Comparison of ENCODE assay signal across 12 mouse cellular contexts in the genomic region with DNA sequence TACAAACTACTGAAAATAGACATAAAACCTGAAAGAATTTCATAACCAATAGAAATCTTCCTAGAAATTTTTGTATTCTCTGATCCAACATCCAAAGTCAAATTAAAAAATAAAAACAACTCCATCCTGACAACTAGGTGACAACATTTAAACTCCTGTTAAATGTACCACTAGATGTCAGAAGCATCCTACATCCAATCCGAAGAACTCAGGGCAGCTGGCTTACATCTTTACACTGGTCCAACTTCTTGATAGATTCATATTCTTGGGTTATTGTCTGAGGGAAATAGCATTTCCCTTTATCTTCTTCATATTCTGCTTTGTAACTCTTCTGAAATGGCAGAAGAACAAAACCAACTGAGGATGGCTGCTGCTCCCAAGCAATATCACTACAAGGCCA.
A peak's percentile ranks its signal among the peaks of the same experiment; 100 is the strongest.
DNase-seq lines count a peak whose midpoint lies in the region; ATAC-seq and TF ChIP-seq lines count a peak whose summit lies in the region.
"Had no signal": no experiment of that assay in that cellular context is flagged by ENCODE, and none has a peak within 500 bp of the region (broad histone marks: within the 10 kb centered on the region; RNA-seq: fewer than 3 reads in every experiment).

No protein-coding gene starts in this region.

- CTCF ChIA-PET in Patski (lab: Charles Lee) = interaction anchor here (1.1 to 1.5 kb wide), 2 partner anchors 13 to 329 kb away, joined by 3 read pairs; no protein-coding TSS in a partner anchor

- H3K36me3 ChIP-seq in intestine, postnatal 0 days (ENCODE audit: control insufficient read depth, insufficient read depth) = no peaks in the 10 kb centered on the region
- no peaks in the 10 kb centered on the region for H3K36me3 ChIP-seq in intestine, embryonic 16.5 days (ENCODE audit: control insufficient read depth, insufficient read depth, low read length)
- no peaks in the 10 kb centered on the region for H3K36me3 ChIP-seq in lung, embryonic 14.5 days (ENCODE audit: insufficient read depth)
- H3K36me3 ChIP-seq in midbrain, embryonic 16.5 days (ENCODE audit: control insufficient read depth, insufficient read depth, low read length) = no peaks in the 10 kb centered on the region
- H3K36me3 ChIP-seq: heart, embryonic 15.5 days; intestine, embryonic 15.5 days; liver, embryonic 12.5 days had no signal

- no peak overlapping the region for H3K4me3 ChIP-seq in intestine, postnatal 0 days (ENCODE audit: low read depth, low read length)
- no peak overlapping the region for H3K4me3 ChIP-seq in intestine, embryonic 16.5 days (ENCODE audit: low read length)
- H3K4me3 ChIP-seq in lung, embryonic 14.5 days (ENCODE audit: low read depth, low read length) = no peak overlapping the region
- H3K4me3 ChIP-seq in midbrain, embryonic 16.5 days (ENCODE audit: low read depth, low read length) = no peak overlapping the region
- H3K4me3 ChIP-seq: heart, embryonic 15.5 days; intestine, embryonic 15.5 days; liver, embryonic 12.5 days had no signal

- TF ChIP-seq CTCF in intestine, postnatal 0 days (IDR thresholded peaks at IDR 0.05; ENCODE audit: low read depth) = peak; percentile 66
- TF ChIP-seq CTCF in lung, embryonic 14.5 days (IDR thresholded peaks at IDR 0.05; ENCODE audit: low read depth) = peak; percentile 52
- TF ChIP-seq CTCF in Patski (IDR thresholded peaks at IDR 0.05) = peak; percentile 24

- H3K9me3 ChIP-seq in intestine, postnatal 0 days (ENCODE audit: control insufficient read depth) = no peaks in the 10 kb centered on the region
- no peaks in the 10 kb centered on the region for H3K9me3 ChIP-seq in intestine, embryonic 16.5 days (ENCODE audit: control insufficient read depth, low read length)
- no peaks in the 10 kb centered on the region for H3K9me3 ChIP-seq in lung, embryonic 14.5 days (ENCODE audit: low read depth, low read length)
- H3K9me3 ChIP-seq in midbrain, embryonic 16.5 days (replicated peaks; ENCODE audit: control insufficient read depth, low read length, poor library complexity, severe bottlenecking) = no peaks in the 10 kb centered on the region
- H3K9me3 ChIP-seq: heart, embryonic 15.5 days; intestine, embryonic 15.5 days; liver, embryonic 12.5 days had no signal

- peak; percentile 58 for DNase-seq in lung, embryonic 14.5 days
- no peak for DNase-seq in lung, postnatal 4 days
- DNase-seq in Patski (ENCODE audit: low read depth, low spot score) = no peak
- DNase-seq in naive thymus-derived CD4-positive, alpha-beta T cell, adult 2 months (ENCODE audit: low read depth) = peak; percentile 46
- DNase-seq in cerebellum, adult 9-11 months = no peak
- DNase-seq: adrenal gland, adult 2 months had no signal

- in situ Hi-C loops in Patski (cut with MboI; ENCODE audit: low pct_unique_long_range_greater_than_20kb) = no loop called here

- WGBS in intestine, postnatal 0 days = 71% methylated on average over 1 of the region's 1 CpGs
- WGBS in intestine, embryonic 16.5 days = 74% methylated on average over 1 of the region's 1 CpGs
- WGBS in lung, embryonic 14.5 days = 66% methylated on average over 1 of the region's 1 CpGs
- 90% methylated on average over 1 of the region's 1 CpGs for WGBS in midbrain, embryonic 16.5 days

- POLR2A ChIA-PET in Patski (lab: Charles Lee) = interaction anchor here (0.6 to 1.3 kb wide), 2 partner anchors 14 to 32 kb away, joined by 3 to 5 read pairs; no protein-coding TSS in a partner anchor

- no peak overlapping the region for H3K27ac ChIP-seq in intestine, postnatal 0 days (ENCODE audit: low read depth, low read length)
- no peak overlapping the region for H3K27ac ChIP-seq in intestine, embryonic 16.5 days (ENCODE audit: low read length)
- no peak overlapping the region for H3K27ac ChIP-seq in lung, embryonic 14.5 days (ENCODE audit: low read depth)
- no peak overlapping the region for H3K27ac ChIP-seq in midbrain, embryonic 16.5 days (ENCODE audit: low read length)
- H3K27ac ChIP-seq: heart, embryonic 15.5 days; intestine, embryonic 15.5 days; liver, embryonic 12.5 days had no signal

- no peaks in the 10 kb centered on the region for H3K4me1 ChIP-seq in intestine, postnatal 0 days (replicated peaks; ENCODE audit: control insufficient read depth, insufficient read depth, low read length)
- no peaks in the 10 kb centered on the region for H3K4me1 ChIP-seq in intestine, embryonic 16.5 days (ENCODE audit: control insufficient read depth, insufficient read depth, low read length)
- no peaks in the 10 kb centered on the region for H3K4me1 ChIP-seq in lung, embryonic 14.5 days (ENCODE audit: insufficient read depth)
- no peaks in the 10 kb centered on the region for H3K4me1 ChIP-seq in midbrain, embryonic 16.5 days (ENCODE audit: control insufficient read depth, insufficient read depth, low read length)
- H3K4me1 ChIP-seq: intestine, embryonic 15.5 days; liver, embryonic 12.5 days had no signal

- ATAC-seq in intestine, postnatal 0 days = no peak
- ATAC-seq in intestine, embryonic 16.5 days = no peak
- ATAC-seq in lung, embryonic 14.5 days (ENCODE audit: insufficient read depth) = no peak
- no peak for ATAC-seq in Patski
- no peak for ATAC-seq in midbrain, embryonic 16.5 days
- ATAC-seq: intestine, embryonic 15.5 days; liver, embryonic 12.5 days had no signal

- no peaks in the 10 kb centered on the region for H3K27me3 ChIP-seq in intestine, postnatal 0 days (replicated peaks; ENCODE audit: control insufficient read depth, insufficient read depth, low read length)
- no peaks in the 10 kb centered on the region for H3K27me3 ChIP-seq in intestine, embryonic 16.5 days (replicated peaks; ENCODE audit: control insufficient read depth, insufficient read depth, low read length)
- H3K27me3 ChIP-seq in lung, embryonic 14.5 days (ENCODE audit: insufficient read depth, low read length) = no peaks in the 10 kb centered on the region
- no peaks in the 10 kb centered on the region for H3K27me3 ChIP-seq in Patski
- H3K27me3 ChIP-seq in midbrain, embryonic 16.5 days (ENCODE audit: control insufficient read depth, insufficient read depth, low read depth, low read length) = no peaks in the 10 kb centered on the region
- H3K27me3 ChIP-seq: heart, embryonic 15.5 days; intestine, embryonic 15.5 days; liver, embryonic 12.5 days had no signal

- no peak overlapping the region for H3K9ac ChIP-seq in intestine, postnatal 0 days (ENCODE audit: low read depth, low read length)
- no peak overlapping the region for H3K9ac ChIP-seq in intestine, embryonic 16.5 days (ENCODE audit: low read depth, low read length)
- H3K9ac ChIP-seq in lung, embryonic 14.5 days = no peak overlapping the region
- H3K9ac ChIP-seq in midbrain, embryonic 16.5 days (ENCODE audit: low read depth, low read length) = no peak overlapping the region
- H3K9ac ChIP-seq: heart, embryonic 15.5 days; intestine, embryonic 15.5 days; liver, embryonic 12.5 days had no signal

- H3K4me2 ChIP-seq in intestine, postnatal 0 days (replicated peaks; ENCODE audit: low read depth) = no peak overlapping the region
- no peak overlapping the region for H3K4me2 ChIP-seq in intestine, embryonic 16.5 days (ENCODE audit: low read depth, low read length)
- H3K4me2 ChIP-seq in lung, embryonic 14.5 days = no peak overlapping the region
- H3K4me2 ChIP-seq in midbrain, embryonic 16.5 days (ENCODE audit: low read length) = no peak overlapping the region
- H3K4me2 ChIP-seq: heart, embryonic 15.5 days; intestine, embryonic 15.5 days; liver, embryonic 12.5 days had no signal

Comparison
In these comparisons a context has a peak if more than half of its experiments do, and no peak if none do; other contexts are left out.
1. DNase-seq: peak in lung, embryonic 14.5 days (single experiment) and naive thymus-derived CD4-positive, alpha-beta T cell, adult 2 months (single experiment); none in lung, postnatal 4 days (0 of 2), Patski (single experiment) and cerebellum, adult 9-11 months (single experiment).
2. Peak in every context shown above with its lines, with median percentiles within 50 percentile points of each other: CTCF ChIP-seq.